Mouse (Mus musculus) adrenal gland, postnatal 4 days (tissue): ENCODE measurements at regions not wholly inside any gene's neighbourhood (a gene's known extent, or its start where the extent isn't known, plus 50 kb on each side); places are given as distances from the start of the nearest gene placed in this dataset.
"Not testable (repeated sequence)": the region's sequence is repeated elsewhere in the genome, so short reads cannot be mapped to it uniquely, and the experiment has no call there.

Experiments
- DNase-seq, 2 experiments: peaks; one replicate each; pipeline ENCODE4 v3.0.0; 2021 to 2022; ENCODE audit warnings: low spot score in 2 of 2, mixed read lengths in 2 of 2

DNA sequence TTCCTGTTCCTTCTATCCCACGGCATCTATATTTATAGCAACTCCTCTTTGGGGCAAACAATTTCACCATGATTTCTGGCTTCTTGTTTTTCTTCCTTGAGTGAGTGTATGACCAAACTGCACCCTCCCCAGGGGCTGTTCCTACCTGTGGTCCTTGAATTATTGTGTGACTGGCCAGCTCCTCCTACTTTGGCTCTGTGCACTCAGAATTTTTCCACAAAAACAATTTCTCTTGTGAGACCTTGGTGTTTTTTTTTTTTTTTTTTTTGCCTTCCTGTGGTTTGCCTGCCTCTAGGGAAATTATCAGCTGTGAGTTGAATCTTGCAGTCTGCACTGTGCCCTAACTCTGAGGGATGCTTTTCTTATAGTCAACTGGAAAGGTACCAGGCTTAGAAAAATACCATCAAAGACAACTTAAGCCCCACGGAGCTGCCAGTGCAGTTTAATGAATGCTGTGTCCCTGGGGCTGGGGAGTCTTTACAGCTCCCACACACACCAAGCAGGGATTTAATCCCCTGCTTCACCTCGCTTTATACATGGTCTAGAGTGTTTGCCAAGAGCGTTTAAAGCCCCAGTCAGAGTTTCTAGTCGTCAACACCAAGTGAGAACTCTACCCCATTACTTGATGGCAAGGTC lies 216.2 kb upstream of the Sesn3 start:
- no peak for DNase-seq

DNA sequence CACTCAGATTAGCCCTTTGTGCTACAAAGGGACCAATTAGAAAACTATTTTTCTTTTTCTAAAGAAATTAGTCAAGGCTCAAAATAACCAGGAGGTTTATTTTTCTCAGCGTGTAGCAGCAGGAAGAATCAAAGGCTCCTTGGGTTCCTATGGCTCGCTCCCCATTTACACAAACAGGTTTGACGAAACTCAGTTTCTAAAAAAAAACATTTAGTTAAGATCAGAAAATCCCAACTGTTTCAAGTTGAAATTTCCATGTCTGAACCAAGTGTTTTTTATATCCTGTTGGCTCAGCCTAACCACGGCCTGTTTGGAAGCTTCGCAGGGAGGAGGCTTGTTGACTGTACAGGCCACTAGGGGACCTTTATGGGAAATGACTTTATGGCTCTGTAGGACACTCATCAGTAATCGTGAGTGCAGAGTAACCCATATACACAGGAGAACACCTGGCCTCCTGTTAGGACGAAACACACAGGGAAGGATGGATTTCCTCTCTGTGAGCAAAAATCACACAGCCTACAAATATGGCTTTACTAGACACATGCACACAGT lies 215.6 kb upstream of the Sesn3 start:
- DNase-seq: no peak

GRCm38 (mm10) chr9:14060257-14060656 lies 214.6 kb upstream of the Sesn3 start:
- no peak for DNase-seq

DNA sequence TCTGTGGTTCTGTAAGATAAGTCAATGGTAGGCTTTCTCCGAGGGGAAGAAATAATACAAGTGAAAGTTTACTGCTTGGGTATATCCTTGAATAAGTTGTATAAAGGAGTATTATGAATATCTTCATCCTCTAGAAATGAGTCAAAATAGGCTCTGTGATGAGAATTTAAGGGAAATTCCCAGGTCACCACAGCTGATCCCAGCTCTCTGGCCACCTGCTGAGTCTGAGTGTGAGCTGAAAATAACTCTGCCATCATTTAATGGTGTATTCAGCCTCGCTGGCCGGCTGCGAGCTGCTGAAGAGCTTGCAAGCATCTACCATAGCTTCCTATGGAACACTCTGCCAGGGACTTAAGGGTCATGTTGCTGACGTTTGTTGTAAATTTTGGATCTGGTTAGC lies 213.5 kb upstream of the Sesn3 start:
- DNase-seq: no peak

- DNase-seq: no peak
Observed at GRCm38 (mm10) chr9:14061840-14062239, 213.0 kb upstream of the Sesn3 start.

- no peak for DNase-seq
Observed at GRCm38 (mm10) chr9:14062706-14063105, 212.2 kb upstream of the Sesn3 start.

- not testable (repeated sequence) for DNase-seq
Observed at GRCm38 (mm10) chr9:14066741-14067140, 208.1 kb upstream of the Sesn3 start.

DNA sequence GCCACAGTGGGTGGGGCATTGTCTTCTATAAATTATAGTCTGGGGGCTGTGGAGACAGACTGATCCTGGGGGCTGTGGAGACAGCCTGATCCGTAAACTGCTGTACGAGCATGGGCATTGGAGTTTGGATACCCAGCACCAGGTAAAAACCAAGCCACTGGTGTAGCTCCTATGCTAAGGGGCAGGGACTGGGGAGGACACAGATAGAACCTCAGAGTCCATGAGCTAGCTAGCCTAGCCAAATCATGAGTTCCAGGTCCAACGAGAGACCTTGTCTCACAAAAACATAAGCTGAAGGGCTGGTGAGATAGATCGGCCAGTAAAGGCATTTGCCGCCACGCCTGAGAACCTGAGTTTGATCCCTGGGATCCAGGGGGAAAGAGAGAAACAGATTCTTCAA lies 205.8 kb upstream of the Sesn3 start:
- DNase-seq: no peak

DNA sequence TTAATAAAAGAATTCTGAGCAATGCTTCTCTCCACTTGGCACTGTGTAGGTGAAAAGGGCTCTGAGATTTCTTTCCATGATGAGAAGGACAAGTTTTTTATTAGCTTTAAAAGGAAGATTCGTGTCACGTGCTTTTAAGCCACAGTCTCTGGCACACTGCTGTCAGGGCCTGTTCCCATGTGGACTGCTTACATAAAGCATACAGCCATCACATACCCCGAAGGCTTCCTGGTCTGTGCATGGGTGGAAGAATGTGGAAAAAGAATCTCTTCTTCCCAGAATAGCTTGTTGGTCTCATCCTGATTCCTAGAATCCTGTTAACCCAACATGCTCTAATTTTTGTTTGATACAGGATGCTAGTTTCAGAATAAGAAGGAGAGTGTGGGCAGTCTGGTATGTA lies 205.1 kb upstream of the Sesn3 start:
- DNase-seq: no peak

DNA sequence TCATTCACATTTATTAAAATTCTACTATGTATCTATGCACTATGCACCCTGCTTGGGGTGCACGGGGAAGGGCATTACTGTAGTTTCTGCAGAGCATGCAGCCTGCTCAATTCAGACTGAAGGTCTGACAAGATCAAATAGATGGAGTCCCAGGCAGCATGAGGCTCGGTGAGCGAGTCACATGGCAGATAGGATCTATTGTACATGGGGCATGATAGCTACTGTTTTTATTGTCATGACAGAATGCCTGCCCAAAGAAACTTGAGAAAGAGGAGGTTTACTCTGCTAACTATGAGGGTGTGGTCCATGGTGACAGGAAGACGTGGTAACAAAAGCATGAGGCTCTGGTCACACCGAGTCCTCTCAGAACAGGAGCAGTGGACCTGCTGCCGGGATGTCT lies 203.1 kb upstream of the Sesn3 start:
- DNase-seq: no peak

- no peak for DNase-seq
Observed at GRCm38 (mm10) chr9:14072950-14073349, 201.9 kb upstream of the Sesn3 start.

GRCm38 (mm10) chr9:14074273-14074672 lies 200.6 kb upstream of the Sesn3 start:
- no peak for DNase-seq

DNA sequence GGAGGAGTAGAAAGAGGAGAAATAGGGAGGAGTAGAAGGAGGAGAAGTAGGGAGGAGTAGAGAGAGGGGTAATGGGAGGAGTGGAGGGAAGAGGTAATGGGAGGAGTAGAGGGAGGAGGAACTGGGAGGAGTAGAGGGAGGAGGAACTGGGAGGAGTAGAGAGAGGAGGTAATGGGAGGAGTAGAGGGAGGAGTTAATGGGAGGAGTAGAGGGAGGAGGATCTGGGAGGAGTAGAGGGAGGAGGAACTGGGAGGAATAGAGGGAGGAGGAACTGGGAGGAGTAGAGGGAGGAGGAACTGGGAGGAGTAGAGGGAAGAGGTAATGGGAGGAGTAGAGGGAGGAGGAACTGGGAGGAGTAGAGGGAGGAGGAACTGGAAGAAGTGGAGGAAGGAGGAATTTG lies 200.0 kb upstream of the Sesn3 start:
- not testable (repeated sequence) for DNase-seq

DNA sequence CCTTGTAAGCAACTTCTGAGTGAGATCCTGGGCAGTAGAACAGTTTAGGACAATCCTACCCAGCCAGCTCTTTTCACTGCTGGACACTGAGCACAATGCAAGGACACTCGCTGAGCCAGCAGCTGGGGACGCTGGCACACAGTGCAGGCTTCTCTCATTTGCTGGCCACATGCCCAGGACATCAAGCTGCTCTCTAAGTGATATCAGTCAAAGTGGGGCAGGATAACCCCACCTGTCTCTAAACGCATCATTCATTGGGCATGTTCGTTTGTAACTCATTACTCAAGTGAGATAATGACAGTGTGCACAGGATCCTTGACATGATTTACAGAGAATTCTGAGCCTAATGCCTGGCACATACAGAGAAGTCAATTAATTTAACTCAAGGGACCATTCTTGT lies 199.4 kb upstream of the Sesn3 start:
- peak; percentile 26 to 63 for DNase-seq

DNA sequence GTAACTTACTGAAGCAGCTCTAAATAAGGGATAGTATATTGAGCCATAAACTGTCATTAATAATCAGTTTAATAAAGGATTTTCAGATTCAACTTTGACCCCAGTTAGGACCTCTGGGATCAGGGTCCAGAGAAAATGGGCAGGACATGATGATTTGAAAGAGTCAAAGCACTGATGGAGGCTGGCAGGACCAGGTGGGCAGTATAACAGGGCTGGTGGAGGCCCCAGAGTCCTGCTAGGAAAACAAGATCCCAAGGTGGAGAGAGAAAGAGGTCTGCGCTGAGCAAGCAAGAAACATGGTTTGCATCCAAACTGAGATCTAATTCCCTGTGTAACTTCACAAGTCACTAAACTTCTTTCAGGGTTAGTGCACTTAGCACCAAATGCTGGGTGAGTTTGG lies 199.0 kb upstream of the Sesn3 start:
- DNase-seq: no peak

GRCm38 (mm10) chr9:14076728-14077127 lies 198.1 kb upstream of the Sesn3 start:
- DNase-seq: no peak

DNA sequence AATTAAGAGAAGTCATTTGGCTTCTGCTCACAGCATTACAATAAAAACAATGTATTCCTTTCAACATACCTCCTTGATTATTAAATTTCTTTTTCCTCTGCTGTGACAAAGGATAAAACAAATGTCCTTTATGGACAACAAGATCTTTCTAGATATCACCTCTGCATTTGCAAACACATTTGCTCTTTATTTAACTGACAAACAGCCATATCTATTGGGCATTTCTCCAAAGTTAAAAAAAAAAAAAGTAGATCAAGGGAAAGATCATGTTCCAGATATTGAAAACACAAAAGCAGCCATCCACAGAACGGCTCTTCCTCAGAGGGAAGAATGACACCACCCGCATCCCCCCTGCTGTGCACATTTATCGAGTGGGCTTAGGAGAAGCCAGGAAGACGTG lies 193.7 kb upstream of the Sesn3 start:
- DNase-seq: no peak

DNA sequence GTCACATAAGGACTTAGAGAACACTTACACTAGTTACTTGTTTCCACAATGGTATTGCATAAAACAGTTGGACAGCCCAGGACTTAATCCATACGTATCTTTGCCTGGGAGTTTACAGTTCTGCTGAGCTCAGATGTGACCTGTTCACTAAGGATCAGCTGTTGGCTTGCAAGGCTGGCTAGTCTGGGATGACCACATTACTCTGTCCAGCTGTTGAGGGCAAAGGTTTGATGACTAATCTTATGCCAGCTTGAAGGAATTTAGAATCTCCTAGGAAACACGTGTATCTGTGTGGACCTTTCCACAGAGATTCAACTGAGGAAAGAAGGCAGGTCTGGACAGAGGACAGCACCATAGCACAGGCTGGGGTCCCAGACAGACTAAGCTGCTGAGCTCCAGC lies 188.7 kb upstream of the Sesn3 start:
- DNase-seq: no peak

GRCm38 (mm10) chr9:14086611-14087010 lies 188.3 kb upstream of the Sesn3 start:
- DNase-seq: no peak

GRCm38 (mm10) chr9:14087874-14088273 lies 187.0 kb upstream of the Sesn3 start:
- DNase-seq: no peak

DNA sequence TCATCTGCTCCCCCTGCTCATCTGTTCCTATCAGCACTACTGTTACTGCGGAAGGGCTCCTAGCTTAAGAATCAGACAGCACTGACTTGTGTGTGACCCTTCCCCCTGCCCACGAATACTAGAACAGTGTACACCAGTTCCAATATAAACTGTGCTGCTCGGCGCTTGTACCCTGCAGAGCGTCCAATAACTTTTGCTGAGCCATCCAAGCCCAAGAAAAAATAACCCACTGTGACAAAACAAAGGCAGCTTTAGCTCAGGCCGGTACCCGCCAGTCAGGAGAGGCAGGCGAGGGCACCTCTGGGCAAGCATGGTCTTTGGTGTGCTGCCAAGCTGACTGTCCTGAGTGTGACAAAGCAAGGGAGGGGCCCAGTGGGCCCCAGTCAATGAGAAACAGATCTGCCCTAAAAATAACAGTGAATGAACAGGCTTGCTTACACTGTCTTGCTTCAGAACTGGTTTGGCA lies 185.0 kb upstream of the Sesn3 start:
- no peak for DNase-seq

DNA sequence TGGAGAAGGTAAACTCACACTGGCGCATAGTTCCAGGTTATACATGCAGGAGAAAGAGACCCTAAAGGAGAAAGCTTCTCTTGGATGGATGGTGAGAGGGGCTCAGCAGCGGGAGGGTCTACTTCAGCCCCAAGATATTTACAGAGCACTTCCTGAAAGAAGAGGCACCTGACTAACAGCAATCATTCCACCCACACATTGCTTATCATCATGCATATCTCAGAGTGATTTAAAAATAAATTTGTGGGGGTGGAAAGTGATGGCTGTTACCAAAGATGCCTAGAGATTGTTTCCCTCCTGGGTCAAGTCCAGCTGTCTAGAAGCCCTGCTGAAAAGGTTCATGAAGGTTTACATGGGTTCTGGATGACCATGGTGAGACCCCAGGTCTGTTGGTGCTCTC lies 184.4 kb upstream of the Sesn3 start:
- no peak for DNase-seq
